Mouse (Mus musculus) lung, embryonic 16.5 days (tissue): ENCODE data around the gene Klhl36. TPM values are rescaled to one million over a fixed set of nuclear protein-coding genes. Genes with fewer than 3 reads are reported as not detected.

ENCODE experiments used
- ATAC-seq: fragments of 200-750 bp; cut with Nextera tagmentation; 2 replicates; pipeline ENCODE4 v1.8.0; 2017; ENCODE audit warnings: low read depth, mild to moderate bottlenecking, moderate library complexity
- H3K27ac ChIP-seq: fragments of 300-500 bp; sonication (generic); 2 replicates; pipeline ENCODE4 v1.5.1; 2014; ENCODE audit warnings: mild to moderate bottlenecking, control low read depth, low read length
- H3K27me3 ChIP-seq: fragments of 300-500 bp; sonication (generic); 2 replicates; pipeline ENCODE4 v1.6.1; 2014; ENCODE audit warnings: low read depth, low read length, mixed read lengths; ENCODE audit not compliant: control insufficient read depth, insufficient read depth
- H3K36me3 ChIP-seq: fragments of 300-500 bp; sonication (generic); 2 replicates; pipeline ENCODE4 v1.6.1; 2014; ENCODE audit warnings: low read length; ENCODE audit not compliant: control insufficient read depth, insufficient read depth
- H3K4me1 ChIP-seq: fragments of 300-500 bp; sonication (generic); replicated peaks from 2 replicates; pipeline ENCODE4 v1.6.1; 2014; ENCODE audit warnings: low read length, mixed read lengths; ENCODE audit not compliant: control insufficient read depth, insufficient read depth
- H3K4me2 ChIP-seq: fragments of 300-500 bp; sonication (generic); 2 replicates; pipeline ENCODE4 v1.6.1; 2014; ENCODE audit warnings: low read depth, low read length, control low read depth
- H3K4me3 ChIP-seq: fragments of 300-500 bp; sonication (generic); 2 replicates; pipeline ENCODE4 v1.5.1; 2014; ENCODE audit warnings: mild to moderate bottlenecking, low read length, control low read depth
- H3K9ac ChIP-seq: fragments of 300-500 bp; sonication (generic); 2 replicates; pipeline ENCODE4 v1.6.1; 2014; ENCODE audit warnings: low read length, control low read depth
- H3K9me3 ChIP-seq: fragments of 300-500 bp; sonication (generic); 2 replicates; pipeline ENCODE4 v1.6.1; 2016; ENCODE audit warnings: low read length; ENCODE audit not compliant: control insufficient read depth
- WGBS: fragments of 180-500 bp; shearing (Covaris S2); extraction: QIAGEN DNeasy Blood & Tissue Kit; methylation state at CpG from one replicate; pipeline ENCODE4 v1.1.7; 2014; 5-methylcytosine and 5-hydroxymethylcytosine counted together
- polyA plus RNA-seq: library from polyadenylated mRNA; unstranded; fragments of >200 nt; fragmentation: Nextera tagmentation; extraction: Ambion mirVana; gene quantifications from 2 replicates; pipeline ENCODE4 v1.2.1, GENCODE M21; 2015

Klhl36 gene
- polyA plus RNA-seq, 1 experiment from 2014 or later = 15.0 TPM

DNA sequence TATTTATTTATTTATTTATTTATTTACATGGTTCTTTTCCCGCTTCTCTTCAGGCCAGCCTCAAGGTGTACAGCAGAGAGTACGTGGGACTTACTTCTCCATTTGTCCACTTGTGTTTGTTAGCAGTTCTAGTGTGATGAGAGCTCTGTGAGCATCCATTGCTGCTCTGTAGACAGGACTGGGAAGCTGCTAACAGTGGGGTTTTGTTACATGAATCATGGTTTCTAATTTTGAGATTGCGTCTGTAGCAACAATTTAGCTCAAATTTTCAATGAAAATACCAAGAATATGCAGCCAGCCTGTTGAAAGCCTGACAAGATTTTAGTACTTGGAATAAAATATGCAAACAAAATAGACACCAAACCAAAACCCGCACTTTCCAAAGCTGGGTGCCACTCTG lies 63.4 kb downstream of the Klhl36 start:
- H3K36me3 ChIP-seq = no peaks in the 10 kb centered on the region
- H3K27ac ChIP-seq = no peak overlapping the region
- H3K27me3 ChIP-seq = no peaks in the 10 kb centered on the region
- no peak for ATAC-seq
- no peak overlapping the region for H3K4me3 ChIP-seq
- no peak overlapping the region for H3K9ac ChIP-seq
- H3K4me1 ChIP-seq = peaks cover 5% of the 10 kb centered on the region; the same call in 1 of the 2 replicates
- no peaks in the 10 kb centered on the region for H3K9me3 ChIP-seq
- no peak overlapping the region for H3K4me2 ChIP-seq
- 87% methylated on average over 4 of the region's 4 CpGs for WGBS

GRCm38 (mm10) chr8:119926474-119926873 lies 64.4 kb downstream of the Klhl36 start:
- peaks cover 5% of the 10 kb centered on the region; the same call in 1 of the 2 replicates for H3K4me1 ChIP-seq
- H3K36me3 ChIP-seq = no peaks in the 10 kb centered on the region
- 78% methylated on average over 2 of the region's 2 CpGs for WGBS
- H3K4me2 ChIP-seq = no peak overlapping the region
- no peaks in the 10 kb centered on the region for H3K9me3 ChIP-seq
- no peaks in the 10 kb centered on the region for H3K27me3 ChIP-seq
- H3K4me3 ChIP-seq = no peak overlapping the region
- H3K27ac ChIP-seq = no peak overlapping the region
- ATAC-seq = no peak
- H3K9ac ChIP-seq = no peak overlapping the region

Other genes with a start within 250 kb of the Klhl36 start
- gene Adad2, start 249.5 kb upstream of the Klhl36 start, polyA plus RNA-seq = not detected in 2 replicates
- gene Kcng4, start 226.6 kb upstream of the Klhl36 start, polyA plus RNA-seq = 0.10 and 0.13 TPM in 2 replicates
- 10.8 and 13.0 TPM in 2 replicates for gene Wfdc1, start 195.9 kb upstream of the Klhl36 start, polyA plus RNA-seq
- gene Atp2c2, start 162.3 kb upstream of the Klhl36 start, polyA plus RNA-seq = 3.5 and 4.0 TPM in 2 replicates
- 13.9 and 15.3 TPM in 2 replicates for gene Tldc1, start 83.8 kb upstream of the Klhl36 start, polyA plus RNA-seq
- 78.4 and 88.5 TPM in 2 replicates for gene Cotl1, start 21.7 kb upstream of the Klhl36 start, polyA plus RNA-seq
- 120 and 122 TPM in 2 replicates for gene Usp10, start 48.1 kb downstream of the Klhl36 start, polyA plus RNA-seq
- gene Gm20388, start 48.6 kb downstream of the Klhl36 start, polyA plus RNA-seq = 10.3 TPM in 1 of 2 replicates, not detected in the other
- 8.4 and 9.3 TPM in 2 replicates for gene Crispld2, start 130.2 kb downstream of the Klhl36 start, polyA plus RNA-seq
- 35.3 and 35.6 TPM in 2 replicates for gene Zdhhc7, start 239.2 kb downstream of the Klhl36 start, polyA plus RNA-seq